15 mouse cellular contexts compared by ENCODE assay signal in genomic region chr2:128719380-128719779, GRCm38 (mm10). TPM values are rescaled to one million over a fixed set of nuclear protein-coding genes. Genes with fewer than 3 reads are reported as not detected.
"Had no signal": no experiment of that assay in that cellular context is flagged by ENCODE, and none has a peak within 500 bp of the region (broad histone marks: within the 10 kb centered on the region; RNA-seq: fewer than 3 reads in every experiment).

No protein-coding gene starts in this region.

- H3K27ac ChIP-seq: midbrain, embryonic 13.5 days; midbrain, embryonic 15.5 days; neural tube, embryonic 12.5 days; stomach, embryonic 15.5 days; stomach, postnatal 0 days had no signal

- H3K4me3 ChIP-seq: megakaryocyte, embryonic 14.5 days; midbrain, embryonic 13.5 days; midbrain, embryonic 15.5 days; neural tube, embryonic 12.5 days; stomach, embryonic 15.5 days had no signal

- H3K36me3 ChIP-seq: midbrain, embryonic 13.5 days; midbrain, embryonic 15.5 days; neural tube, embryonic 12.5 days; stomach, embryonic 15.5 days had no signal

- DNase-seq: lung, adult 18-20 months; lung, embryonic 14.5 days; lung, postnatal 10 days; lung, postnatal 4 days; right cerebral cortex, postnatal 14 days; thymus, adult 2 months; thymus, postnatal 25 days had no signal

RNA-seq across cellular contexts. Expression of gene Mertk, which starts 20.6 kb away (rescaled TPM):
- total RNA-seq: monocyte, adult 5-6 weeks; neutrophil, adult 5-6 weeks had no signal
